Mouse (Mus musculus) olfactory bulb, adult 2 months (tissue): ENCODE measurements around the gene Gm42417. TPM values are rescaled to one million over a fixed set of nuclear protein-coding genes. Genes with fewer than 3 reads are reported as not detected.

ENCODE experiments used
- H3K27ac ChIP-seq: fragments of 200-500 bp; 2 replicates; pipeline ENCODE4 v1.5.1; 2012; ENCODE audit warnings: low read depth, low read length; ENCODE audit not compliant: insufficient read depth
- H3K4me1 ChIP-seq: fragments of 200-500 bp; 2 replicates; pipeline ENCODE4 v1.6.1; 2012; ENCODE audit warnings: low read length; ENCODE audit not compliant: control insufficient read depth, insufficient read depth
- H3K4me3 ChIP-seq: fragments of 200-500 bp; 2 replicates; pipeline ENCODE4 v1.5.1; 2012; ENCODE audit warnings: mild to moderate bottlenecking, low read depth, low read length, moderate library complexity; ENCODE audit not compliant: insufficient read depth
- CTCF ChIP-seq: fragments of 200-500 bp; IDR thresholded peaks from 2 replicates; pipeline ENCODE4 v1.5.1; 2012; ENCODE audit warnings: low read depth, mild to moderate bottlenecking, low read length, moderate library complexity; ENCODE audit not compliant: insufficient read depth
- POLR2A ChIP-seq: fragments of 200-500 bp; IDR thresholded peaks from 2 replicates; pipeline ENCODE4 v1.6.1; 2012; ENCODE audit warnings: mild to moderate bottlenecking, low read depth, low read length, moderate library complexity; ENCODE audit not compliant: insufficient read depth
- WGBS: fragments of 180-500 bp; shearing (Covaris S2); methylation state at CpG from one replicate; pipeline ENCODE4 v1.1.7; 2018; 5-methylcytosine and 5-hydroxymethylcytosine counted together
- polyA plus RNA-seq: library from polyadenylated mRNA; stranded (reverse); fragments of >200 nt; gene quantifications from 2 replicates; pipeline ENCODE4 v1.2.4, GENCODE M21; 2012; ENCODE audit warnings: low replicate concordance; ENCODE audit not compliant: missing spikeins, insufficient read depth, insufficient read length

Gene Gm42417
- polyA plus RNA-seq, 1 experiment: not detected

- Histone ChIP-seq H3K27ac (no peak overlapping the region), H3K4me3 (no peak overlapping the region), H3K4me1 (no peaks in the 10 kb centered on the region)
- WGBS: 83% methylated on average over 5 of the region's 5 CpGs
- TF ChIP-seq CTCF: no peak
- no peak for TF ChIP-seq POLR2A
Measured at GRCm38 (mm10) chr1:36508238-36508637, 31.0 kb downstream of the Gm42417 start.

GRCm38 (mm10) chr1:36501261-36501660 lies 38.0 kb downstream of the Gm42417 start:
- Histone ChIP-seq H3K4me3 (no peak overlapping the region), H3K27ac (no peak overlapping the region)
- WGBS: 4% methylated on average over 3 of the region's 3 CpGs

DNA sequence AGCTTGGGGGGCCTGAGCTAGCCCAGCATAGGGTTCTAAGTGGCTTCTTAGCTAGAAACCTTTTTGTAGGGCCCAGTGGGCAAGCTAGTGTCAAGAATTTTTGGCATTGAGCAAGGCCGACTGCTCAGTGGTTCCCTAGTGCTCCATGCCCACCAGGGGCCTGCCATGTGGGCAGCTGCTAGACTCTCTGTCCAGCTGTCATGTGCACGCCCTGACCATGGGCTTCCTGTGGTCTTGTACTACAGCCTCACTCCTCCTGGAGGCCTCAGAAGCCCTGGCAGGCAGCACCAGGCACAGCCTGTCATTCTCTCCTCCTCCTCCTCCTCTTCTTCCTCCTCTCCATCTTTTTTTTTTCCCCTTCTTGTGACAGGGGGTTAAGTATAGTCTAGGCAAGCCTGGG lies 41.9 kb downstream of the Gm42417 start:
- Histone ChIP-seq H3K4me3 (no peak overlapping the region), H3K4me1 (peaks cover 4% of the 10 kb centered on the region), H3K27ac (no peak overlapping the region)
- 72% methylated on average over 2 of the region's 2 CpGs for WGBS
- TF ChIP-seq POLR2A: no peak
- TF ChIP-seq CTCF: no peak

More at GRCm38 (mm10) chr1:36501261-36501660, 38.0 kb downstream of the Gm42417 start:
- H3K4me1 ChIP-seq: no peaks in the 10 kb centered on the region
- TF ChIP-seq POLR2A (no peak), CTCF (no peak)

- H3K4me3 ChIP-seq: no peak overlapping the region
- WGBS: 61% methylated on average over 2 of the region's 2 CpGs
- H3K27ac ChIP-seq: no peak overlapping the region
- no peak for TF ChIP-seq CTCF
- no peak for TF ChIP-seq POLR2A
- H3K4me1 ChIP-seq: peaks cover 7% of the 10 kb centered on the region
Measured at GRCm38 (mm10) chr1:36496719-36497118, 42.5 kb downstream of the Gm42417 start.

GRCm38 (mm10) chr1:36493299-36493698 lies 45.9 kb downstream of the Gm42417 start:
- Histone ChIP-seq H3K4me1 (peaks cover 7% of the 10 kb centered on the region), H3K27ac (no peak overlapping the region), H3K4me3 (no peak overlapping the region)
- TF ChIP-seq CTCF (no peak), POLR2A (no peak)
- 88% methylated on average over 6 of the region's 6 CpGs for WGBS

- no peak for TF ChIP-seq POLR2A
- TF ChIP-seq CTCF: no peak
- Histone ChIP-seq H3K4me1 (peaks cover 7% of the 10 kb centered on the region), H3K27ac (no peak overlapping the region), H3K4me3 (no peak overlapping the region)
- 61% methylated on average over 9 of the region's 9 CpGs for WGBS
Measured at GRCm38 (mm10) chr1:36492416-36493139, 46.7 kb downstream of the Gm42417 start.

- Histone ChIP-seq H3K4me3 (no peak overlapping the region), H3K4me1 (peaks cover 7% of the 10 kb centered on the region), H3K27ac (no peak overlapping the region)
- 71% methylated on average over 6 of the region's 6 CpGs for WGBS
- TF ChIP-seq CTCF (no peak), POLR2A (no peak)
Measured at GRCm38 (mm10) chr1:36489661-36490060, 49.6 kb downstream of the Gm42417 start.

DNA sequence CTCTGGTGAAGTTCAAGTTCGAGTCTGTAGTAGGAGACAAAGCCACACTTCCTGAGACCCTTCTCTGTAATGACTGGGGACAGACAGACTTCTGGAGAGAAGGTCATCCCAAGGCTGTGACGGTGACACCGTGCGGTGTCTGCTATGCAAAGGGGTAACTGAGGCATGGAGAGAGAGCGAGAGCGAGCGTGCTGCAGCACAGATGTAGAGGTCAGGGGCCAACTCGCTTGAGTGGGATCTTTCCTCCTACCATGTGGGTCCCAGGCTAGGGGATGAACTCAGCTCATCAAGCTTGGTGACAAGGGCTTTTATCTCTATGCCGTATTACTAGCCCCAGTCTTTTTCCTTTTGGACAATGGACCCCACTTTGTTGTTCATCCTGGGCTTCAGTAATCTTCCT lies 52.1 kb downstream of the Gm42417 start:
- TF ChIP-seq CTCF (no peak), POLR2A (no peak)
- H3K4me1 ChIP-seq: peaks cover 5% of the 10 kb centered on the region
- no peak overlapping the region for H3K4me3 ChIP-seq
- H3K27ac ChIP-seq: no peak overlapping the region
- WGBS: 92% methylated on average over 9 of the region's 9 CpGs

- WGBS: 75% methylated on average over 7 of the region's 7 CpGs
- TF ChIP-seq POLR2A: no peak
- TF ChIP-seq CTCF: no peak
- Histone ChIP-seq H3K27ac (no peak overlapping the region), H3K4me1 (peaks cover 3% of the 10 kb centered on the region; the same call in 1 of the 2 replicates), H3K4me3 (no peak overlapping the region)
Measured at GRCm38 (mm10) chr1:36485080-36485479, 54.1 kb downstream of the Gm42417 start.

DNA sequence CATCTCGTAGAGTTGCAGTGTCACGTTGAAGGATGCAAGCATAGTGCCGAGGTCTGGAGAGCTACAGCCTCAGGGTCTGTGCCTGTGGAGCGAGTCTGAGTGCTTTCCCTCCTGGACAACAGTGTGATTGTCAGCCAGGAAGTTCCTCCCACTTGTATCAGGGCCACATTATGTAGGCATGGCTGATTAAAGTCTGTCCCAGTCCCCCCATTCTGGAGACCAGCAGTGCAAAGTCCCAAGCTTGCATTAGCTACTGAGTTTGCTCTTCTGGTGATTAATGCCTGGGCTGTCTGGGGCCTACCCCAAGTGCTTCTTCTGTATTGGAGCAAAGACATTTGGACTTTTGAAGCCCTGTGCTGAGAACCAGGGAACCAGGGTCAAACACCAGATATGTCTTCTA lies 55.4 kb downstream of the Gm42417 start:
- WGBS: 74% methylated on average over 4 of the region's 4 CpGs
- Histone ChIP-seq H3K27ac (no peak overlapping the region), H3K4me1 (peaks cover 3% of the 10 kb centered on the region; the same call in 1 of the 2 replicates), H3K4me3 (no peak overlapping the region)
- TF ChIP-seq CTCF (no peak), POLR2A (no peak)

Other genes starting within 250 kb of the Gm42417 start
- gene Arid5a, start 231.7 kb downstream of the Gm42417 start, polyA plus RNA-seq: not detected in 2 replicates
- 336 TPM in 1 of 2 replicates, not detected in the other for gene Kansl3, start 170.2 kb downstream of the Gm42417 start, polyA plus RNA-seq
- gene Fer1l5, start 167.1 kb downstream of the Gm42417 start, polyA plus RNA-seq: not detected in 2 replicates
- not detected in 2 replicates for gene Lman2l, start 94.2 kb downstream of the Gm42417 start, polyA plus RNA-seq
- not detected in 2 replicates for gene Cnnm4, start 67.8 kb downstream of the Gm42417 start, polyA plus RNA-seq
- not detected in 2 replicates for gene Cnnm3, start 27.6 kb downstream of the Gm42417 start, polyA plus RNA-seq
- gene Ankrd23, start 2.5 kb downstream of the Gm42417 start, polyA plus RNA-seq: not detected in 2 replicates
- not detected in 2 replicates for gene Ankrd39, start 8.0 kb upstream of the Gm42417 start, polyA plus RNA-seq
- not detected in 2 replicates for gene Sema4c, start 18.9 kb upstream of the Gm42417 start, polyA plus RNA-seq
- not detected in 2 replicates for gene Fam178b, start 143.8 kb upstream of the Gm42417 start, polyA plus RNA-seq
- not detected in 2 replicates for gene Cox5b, start 152.0 kb upstream of the Gm42417 start, polyA plus RNA-seq
- gene 4933424G06Rik, start 170.7 kb upstream of the Gm42417 start, polyA plus RNA-seq: not detected in 2 replicates
- not detected in 2 replicates for gene Actr1b, start 175.0 kb upstream of the Gm42417 start, polyA plus RNA-seq
- gene Zap70, start 222.4 kb upstream of the Gm42417 start, polyA plus RNA-seq: not detected in 2 replicates